Mouse (Mus musculus): ENCODE results near the gene Rab42.

GRCm38 (mm10) chr4:132301486-132301885 is 1.7 kb downstream of the Rab42 start:
- no peak for TF ChIP-seq POLR2A (IDR thresholded peaks at IDR 0.05; ENCODE audit: extremely low read depth, insufficient read depth, low read length)
- TF ChIP-seq CTCF (IDR thresholded peaks at IDR 0.05; ENCODE audit: low read depth, low read length) = no peak
